Mouse (Mus musculus) lung, embryonic 14.5 days (tissue): ENCODE measurements at regions not wholly inside any gene's neighbourhood (a gene's known extent, or its start where the extent isn't known, plus 50 kb on each side); places are given as distances from the start of the nearest gene placed in this dataset.
"Not testable (repeated sequence)": the region's sequence is repeated elsewhere in the genome, so short reads cannot be mapped to it uniquely, and the experiment has no call there.

Experiments used
- ATAC-seq: fragments of 200-750 bp; cut with Nextera tagmentation; 2 replicates; pipeline ENCODE4 v1.8.0; 2017; ENCODE audit warnings: mild to moderate bottlenecking, moderate TSS enrichment, moderate library complexity; ENCODE audit not compliant: insufficient read depth
- DNase-seq: peaks from one replicate; pipeline ENCODE4 v3.0.0-alpha.2; 2015
- H3K27ac ChIP-seq: fragments of 300-500 bp; sonication (generic); 2 replicates; pipeline ENCODE4 v1.5.1; 2014; ENCODE audit warnings: low read depth, mild to moderate bottlenecking, moderate library complexity
- H3K27me3 ChIP-seq: fragments of 300-500 bp; sonication (generic); 2 replicates; pipeline ENCODE4 v1.6.1; 2014; ENCODE audit warnings: low read length, control low read depth; ENCODE audit not compliant: insufficient read depth
- H3K36me3 ChIP-seq: fragments of 300-500 bp; sonication (generic); 2 replicates; pipeline ENCODE4 v1.6.1; 2014; ENCODE audit warnings: control low read depth; ENCODE audit not compliant: insufficient read depth
- H3K4me1 ChIP-seq: fragments of 300-500 bp; sonication (generic); 2 replicates; pipeline ENCODE4 v1.6.1; 2014; ENCODE audit warnings: antibody characterized with exemption, control low read depth; ENCODE audit not compliant: insufficient read depth
- H3K4me2 ChIP-seq: fragments of 300-500 bp; sonication (generic); 2 replicates; pipeline ENCODE4 v1.6.1; 2014; ENCODE audit warnings: mild to moderate bottlenecking
- H3K4me3 ChIP-seq: fragments of 300-500 bp; sonication (generic); 2 replicates; pipeline ENCODE4 v1.5.1; 2014; ENCODE audit warnings: low read depth, low read length
- H3K9ac ChIP-seq: fragments of 300-500 bp; sonication (generic); 2 replicates; pipeline ENCODE4 v1.6.1; 2014
- H3K9me3 ChIP-seq: fragments of 300-500 bp; sonication (generic); 2 replicates; pipeline ENCODE4 v1.6.1; 2016; ENCODE audit warnings: low read depth, low read length, control low read depth
- CTCF ChIP-seq: IDR thresholded peaks from 2 replicates; pipeline ENCODE4 v1.5.1; 2016; ENCODE audit warnings: antibody characterized with exemption, low read depth
- WGBS: fragments of 180-500 bp; shearing (Covaris S2); extraction: QIAGEN DNeasy Blood & Tissue Kit; methylation state at CpG from one replicate; pipeline ENCODE4 v1.1.7; 2014; 5-methylcytosine and 5-hydroxymethylcytosine counted together

DNA sequence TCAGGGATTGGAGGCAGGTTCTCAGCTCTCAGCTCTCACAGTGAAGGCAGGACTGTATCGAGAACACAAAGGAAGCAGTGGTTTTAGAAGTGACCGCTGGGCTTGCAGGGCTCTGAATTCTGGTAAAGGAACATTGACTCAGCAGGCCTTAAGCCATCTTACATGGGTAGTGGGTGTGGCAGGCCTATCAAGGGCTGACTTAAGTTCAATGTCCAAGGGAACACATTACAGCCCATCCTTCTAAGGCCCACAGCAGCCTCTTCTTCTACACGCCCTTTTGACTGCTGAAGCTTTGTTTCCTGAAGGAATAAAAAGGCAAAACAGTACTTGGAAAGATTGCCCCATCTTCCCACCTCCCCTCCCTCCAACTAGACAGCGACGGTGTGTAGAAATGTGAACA lies 137.6 kb downstream of the Tnfsf18 start:
- DNase-seq (no peak), ATAC-seq (no peak)
- Histone ChIP-seq H3K9me3 (no peaks in the 10 kb centered on the region), H3K9ac (no peak overlapping the region), H3K36me3 (no peaks in the 10 kb centered on the region), H3K27ac (no peak overlapping the region), H3K4me1 (no peaks in the 10 kb centered on the region), H3K27me3 (no peaks in the 10 kb centered on the region), H3K4me3 (no peak overlapping the region), H3K4me2 (no peak overlapping the region)
- TF ChIP-seq CTCF = no peak
- WGBS = 74% methylated on average over 5 of the region's 5 CpGs

DNA sequence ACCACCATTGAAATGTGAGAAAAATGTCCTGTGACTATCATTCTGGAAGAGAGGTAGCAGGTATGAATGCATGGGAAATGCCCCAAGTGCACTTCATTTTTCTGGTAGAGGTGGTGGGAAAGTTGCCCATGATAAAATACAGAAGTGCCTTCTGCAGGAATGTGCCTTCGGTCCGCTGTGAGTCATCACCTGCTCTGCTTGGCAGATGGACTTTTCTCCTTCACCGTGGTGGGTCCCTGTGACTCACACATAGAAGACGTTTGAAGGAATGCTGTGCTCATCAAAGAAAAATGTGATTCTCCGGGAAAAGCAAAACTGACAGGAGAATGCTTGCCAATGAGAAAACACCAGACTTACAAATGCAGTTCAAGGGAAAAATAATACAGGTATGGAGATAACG lies 126.8 kb downstream of the Tnfsf18 start:
- no peak for ATAC-seq
- TF ChIP-seq CTCF = no peak
- Histone ChIP-seq H3K4me2 (no peak overlapping the region), H3K9ac (no peak overlapping the region), H3K4me1 (no peaks in the 10 kb centered on the region), H3K9me3 (no peaks in the 10 kb centered on the region), H3K27ac (no peak overlapping the region), H3K27me3 (no peaks in the 10 kb centered on the region), H3K36me3 (no peaks in the 10 kb centered on the region), H3K4me3 (no peak overlapping the region)
- WGBS = 70% methylated on average over 6 of the region's 6 CpGs
- DNase-seq = no peak

GRCm38 (mm10) chr1:161614091-161614490 lies 119.6 kb downstream of the Tnfsf18 start:
- 86% methylated on average over 6 of the region's 7 CpGs for WGBS

DNA sequence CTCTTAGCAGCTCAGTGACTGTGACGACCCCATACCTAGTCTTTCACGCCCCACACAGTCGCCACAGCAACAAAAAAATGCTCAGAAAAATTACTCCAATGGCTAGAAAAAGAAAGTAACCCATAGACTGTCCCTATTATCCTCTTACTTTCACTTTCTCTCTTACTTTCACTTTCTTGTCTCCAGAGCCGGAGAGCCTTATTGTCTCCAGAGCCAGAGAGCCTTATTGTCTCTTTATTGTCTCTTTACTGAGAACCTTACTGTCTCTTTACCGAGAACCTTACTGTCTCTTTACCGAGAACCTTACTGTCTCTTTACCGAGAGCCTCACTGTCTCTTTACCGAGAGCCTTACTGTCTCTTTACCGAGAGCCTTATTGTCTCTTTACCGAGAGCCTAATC lies 119.2 kb downstream of the Tnfsf18 start:
- H3K27ac ChIP-seq, H3K36me3 ChIP-seq, H3K9me3 ChIP-seq, H3K4me1 ChIP-seq, H3K9ac ChIP-seq, ATAC-seq, H3K27me3 ChIP-seq, H3K4me2 ChIP-seq, DNase-seq, H3K4me3 ChIP-seq: not testable (repeated sequence)
- 96% methylated on average over 10 of the region's 10 CpGs for WGBS

More at GRCm38 (mm10) chr1:161614091-161614490, 119.6 kb downstream of the Tnfsf18 start:
- H3K9me3 ChIP-seq, H3K27me3 ChIP-seq, ATAC-seq, H3K9ac ChIP-seq, H3K36me3 ChIP-seq, H3K4me2 ChIP-seq, H3K27ac ChIP-seq, DNase-seq, H3K4me1 ChIP-seq, H3K4me3 ChIP-seq: not testable (repeated sequence)

DNA sequence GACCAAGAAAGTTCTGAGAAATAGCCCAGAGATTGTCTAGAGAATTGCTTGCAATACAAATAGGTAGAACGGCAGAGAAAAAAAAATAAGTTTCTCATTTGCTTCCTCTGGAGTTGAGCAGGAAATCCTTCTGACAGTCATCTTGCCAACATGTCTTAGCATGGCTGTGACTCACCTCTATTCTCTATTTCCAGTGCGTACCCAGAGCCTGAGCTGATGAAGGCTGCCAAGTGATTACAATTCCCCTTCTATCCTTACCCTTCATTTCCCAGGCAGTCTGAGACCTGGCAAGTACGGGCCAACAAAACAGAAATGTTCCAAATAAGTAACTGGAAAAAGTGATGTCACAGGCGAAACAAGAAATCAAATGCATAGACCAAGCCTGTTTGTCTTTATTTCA lies 113.0 kb downstream of the Tnfsf18 start:
- Histone ChIP-seq H3K9me3 (no peaks in the 10 kb centered on the region), H3K27ac (no peak overlapping the region), H3K4me2 (no peak overlapping the region), H3K9ac (no peak overlapping the region), H3K36me3 (no peaks in the 10 kb centered on the region), H3K4me1 (no peaks in the 10 kb centered on the region), H3K4me3 (no peak overlapping the region), H3K27me3 (no peaks in the 10 kb centered on the region)
- 86% methylated on average over 4 of the region's 4 CpGs for WGBS
- no peak for ATAC-seq
- no peak for TF ChIP-seq CTCF
- no peak for DNase-seq

GRCm38 (mm10) chr1:161602150-161602549 lies 107.7 kb downstream of the Tnfsf18 start:
- Histone ChIP-seq H3K36me3 (no peaks in the 10 kb centered on the region), H3K27me3 (no peaks in the 10 kb centered on the region), H3K4me2 (no peak overlapping the region), H3K9ac (no peak overlapping the region), H3K27ac (no peak overlapping the region), H3K4me1 (no peaks in the 10 kb centered on the region), H3K9me3 (no peaks in the 10 kb centered on the region), H3K4me3 (no peak overlapping the region)
- DNase-seq (peak; percentile 39), ATAC-seq (no peak)
- 67% methylated on average over 3 of the region's 3 CpGs for WGBS
- TF ChIP-seq CTCF = peak; percentile 16; the same call in 1 of the 2 replicates

DNA sequence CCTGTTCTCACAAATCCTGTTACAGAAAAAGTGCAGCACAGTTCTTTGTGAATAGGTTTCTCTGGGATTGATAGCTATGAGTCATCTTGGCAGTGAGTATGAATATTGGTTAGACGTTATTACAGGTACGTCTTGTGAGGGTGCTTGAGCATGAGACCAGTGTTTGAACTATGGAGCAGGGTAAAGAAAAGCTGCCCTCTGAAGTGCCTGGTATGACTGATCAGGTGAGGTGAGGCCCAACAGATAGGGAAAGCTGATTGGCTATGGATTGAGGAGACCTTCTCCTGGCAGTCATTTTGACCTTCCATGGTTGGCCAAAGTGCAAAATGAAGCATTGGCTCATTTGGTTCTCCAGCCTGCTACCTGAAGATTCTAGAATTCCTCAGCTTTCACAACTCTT lies 106.7 kb downstream of the Tnfsf18 start:
- Histone ChIP-seq H3K36me3 (no peaks in the 10 kb centered on the region), H3K9me3 (no peaks in the 10 kb centered on the region), H3K27me3 (no peaks in the 10 kb centered on the region), H3K4me2 (no peak overlapping the region), H3K4me3 (no peak overlapping the region), H3K4me1 (no peaks in the 10 kb centered on the region), H3K9ac (no peak overlapping the region), H3K27ac (no peak overlapping the region)
- ATAC-seq = no peak; the same call in 1 of the 2 replicates
- 56% methylated on average over 2 of the region's 2 CpGs for WGBS
- TF ChIP-seq CTCF = no peak
- DNase-seq = no peak

- H3K4me2 ChIP-seq = no peak overlapping the region
- H3K9me3 ChIP-seq = no peaks in the 10 kb centered on the region; the same call in 1 of the 2 replicates
- 81% methylated on average over 3 of the region's 3 CpGs for WGBS
- no peak for TF ChIP-seq CTCF
- no peak overlapping the region for H3K9ac ChIP-seq
- H3K36me3 ChIP-seq = no peaks in the 10 kb centered on the region
- no peak overlapping the region for H3K4me3 ChIP-seq
- H3K27ac ChIP-seq = no peak overlapping the region
- DNase-seq (no peak), ATAC-seq (no peak)
- no peaks in the 10 kb centered on the region for H3K4me1 ChIP-seq
- H3K27me3 ChIP-seq = no peaks in the 10 kb centered on the region
Observed at GRCm38 (mm10) chr1:161598167-161598566, 103.7 kb downstream of the Tnfsf18 start.
